Mouse (Mus musculus): Measurements from ENCODE around the gene Prex1.

Prex1 gene

DNA sequence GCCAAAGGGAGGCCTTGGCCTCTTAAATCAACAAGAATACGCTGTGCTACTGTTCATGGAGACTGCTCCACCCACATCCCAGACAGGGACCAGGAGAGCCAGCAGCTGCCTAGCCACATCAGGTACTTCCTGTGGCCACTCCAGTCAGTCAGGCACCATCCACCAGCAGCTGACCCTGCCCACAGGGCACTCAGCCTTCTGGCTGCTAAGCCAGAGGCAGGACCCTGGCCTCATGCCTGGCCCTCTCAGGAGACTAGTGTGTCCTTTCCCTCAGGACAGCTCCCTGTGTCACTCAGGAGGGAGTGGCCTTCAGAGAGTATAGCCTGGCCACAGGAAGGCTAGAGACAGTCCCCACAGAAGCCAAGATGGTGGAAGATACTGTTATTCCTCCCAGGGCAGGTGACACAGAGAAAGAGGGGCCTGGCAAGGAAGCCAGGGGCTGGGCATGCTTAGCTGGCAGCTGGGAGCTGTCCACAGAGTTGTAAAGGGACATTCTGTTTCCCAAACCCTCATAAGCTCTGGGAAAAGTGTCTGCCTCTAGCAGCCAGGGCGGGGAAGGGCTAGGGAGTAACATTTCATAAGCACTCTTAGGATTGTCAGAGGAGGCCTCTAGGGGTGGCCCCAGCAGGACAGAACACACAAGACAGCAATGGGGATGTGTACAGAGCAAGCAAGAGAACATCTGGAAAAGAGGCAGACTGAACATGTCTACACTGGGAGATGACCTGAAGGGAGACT is 98.1 kb downstream of the Prex1 start:
- Histone ChIP-seq H3K36me3 (ENCODE audit: control insufficient read depth, insufficient read depth, low read length, poor library complexity, severe bottlenecking) (no peaks in the 10 kb centered on the region), H3K27me3 (ENCODE audit: control insufficient read depth, insufficient read depth, low read length, poor library complexity, severe bottlenecking) (no peaks in the 10 kb centered on the region)
- DNase-seq (ENCODE audit: low read depth, low spot score) = no peak

DNA sequence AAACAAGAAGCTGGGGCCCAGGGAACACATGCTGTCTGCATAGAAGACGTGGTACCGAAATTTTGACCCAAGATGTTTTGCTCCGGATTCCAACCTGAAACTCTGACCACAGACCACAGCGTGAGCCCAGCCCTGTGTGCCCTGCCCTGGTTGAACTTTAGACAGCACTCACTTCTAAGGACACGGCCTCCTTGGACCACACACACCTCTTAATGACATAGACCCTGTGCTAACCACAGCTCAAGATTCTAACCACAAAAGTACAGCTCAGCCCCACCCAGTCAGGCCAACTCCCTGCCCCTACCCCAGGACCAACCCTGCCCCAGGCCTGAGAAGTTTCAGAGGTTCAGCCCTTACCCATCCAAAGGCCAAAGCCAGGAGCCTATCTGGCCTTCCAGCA is 103.4 kb downstream of the Prex1 start:
- H3K27me3 ChIP-seq (ENCODE audit: control insufficient read depth, insufficient read depth, low read length, poor library complexity, severe bottlenecking) = no peaks in the 10 kb centered on the region
- H3K36me3 ChIP-seq (ENCODE audit: control insufficient read depth, insufficient read depth, low read length, poor library complexity, severe bottlenecking) = no peaks in the 10 kb centered on the region; the same call in 1 of the 2 replicates
- no peak for DNase-seq (ENCODE audit: low read depth, low spot score)

- H3K27me3 ChIP-seq (ENCODE audit: control insufficient read depth, insufficient read depth, low read length, poor library complexity, severe bottlenecking) = no peaks in the 10 kb centered on the region
- no peak for DNase-seq (ENCODE audit: low read depth, low spot score)
- no peaks in the 10 kb centered on the region; the same call in 1 of the 2 replicates for H3K36me3 ChIP-seq (ENCODE audit: control insufficient read depth, insufficient read depth, low read length, poor library complexity, severe bottlenecking)
Observed at GRCm38 (mm10) chr2:166608509-166608908, 105.1 kb downstream of the Prex1 start.

GRCm38 (mm10) chr2:166606481-166607245 is 107.0 kb downstream of the Prex1 start:
- H3K27me3 ChIP-seq (ENCODE audit: control insufficient read depth, insufficient read depth, low read length, poor library complexity, severe bottlenecking) = no peaks in the 10 kb centered on the region
- DNase-seq (ENCODE audit: low read depth, low spot score) = no peak
- H3K36me3 ChIP-seq (ENCODE audit: control insufficient read depth, insufficient read depth, low read length, poor library complexity, severe bottlenecking) = no peaks in the 10 kb centered on the region; the same call in 1 of the 2 replicates

GRCm38 (mm10) chr2:166606053-166606452 is 107.6 kb downstream of the Prex1 start:
- H3K36me3 ChIP-seq (ENCODE audit: control insufficient read depth, insufficient read depth, low read length, poor library complexity, severe bottlenecking) = peaks cover 4% of the 10 kb centered on the region
- DNase-seq (ENCODE audit: low read depth, low spot score) = no peak
- no peaks in the 10 kb centered on the region for H3K27me3 ChIP-seq (ENCODE audit: control insufficient read depth, insufficient read depth, low read length, poor library complexity, severe bottlenecking)

DNA sequence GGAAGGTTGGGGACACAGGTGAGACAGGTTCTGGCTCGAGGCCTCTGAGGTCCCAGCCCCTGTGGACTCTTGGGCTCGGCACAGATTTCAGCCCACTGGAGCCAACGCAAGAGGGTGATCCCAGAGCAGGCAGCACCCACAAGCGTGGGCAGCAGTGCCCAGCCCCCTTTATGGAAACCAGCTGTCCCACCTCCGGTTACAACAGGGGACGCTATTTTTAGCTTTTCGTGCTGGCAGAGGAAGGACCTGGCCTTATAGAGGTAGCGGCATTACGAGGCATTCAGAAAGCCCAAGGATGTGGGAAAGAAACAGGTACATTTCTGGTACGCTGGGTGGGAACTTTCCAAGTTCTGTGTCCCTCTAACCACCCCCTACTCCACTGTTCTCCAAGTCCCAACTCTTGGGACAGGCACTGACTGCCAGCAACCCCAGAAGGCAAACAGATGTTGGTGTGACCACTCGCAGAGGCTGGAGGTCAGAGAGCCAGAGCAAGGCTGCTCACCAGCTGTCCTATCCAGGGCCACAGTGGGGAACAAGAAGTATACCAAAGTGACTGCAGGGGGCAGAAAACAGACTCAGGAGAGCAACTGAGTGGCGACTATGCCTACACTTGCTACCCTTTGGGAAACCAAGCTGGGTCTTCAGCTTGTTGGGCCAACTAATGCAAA is 108.3 kb downstream of the Prex1 start:
- Histone ChIP-seq H3K36me3 (ENCODE audit: control insufficient read depth, insufficient read depth, low read length, poor library complexity, severe bottlenecking) (peaks cover 4% of the 10 kb centered on the region), H3K27me3 (ENCODE audit: control insufficient read depth, insufficient read depth, low read length, poor library complexity, severe bottlenecking) (no peaks in the 10 kb centered on the region)
- peak; percentile 43 for DNase-seq (ENCODE audit: low read depth, low spot score)

DNA sequence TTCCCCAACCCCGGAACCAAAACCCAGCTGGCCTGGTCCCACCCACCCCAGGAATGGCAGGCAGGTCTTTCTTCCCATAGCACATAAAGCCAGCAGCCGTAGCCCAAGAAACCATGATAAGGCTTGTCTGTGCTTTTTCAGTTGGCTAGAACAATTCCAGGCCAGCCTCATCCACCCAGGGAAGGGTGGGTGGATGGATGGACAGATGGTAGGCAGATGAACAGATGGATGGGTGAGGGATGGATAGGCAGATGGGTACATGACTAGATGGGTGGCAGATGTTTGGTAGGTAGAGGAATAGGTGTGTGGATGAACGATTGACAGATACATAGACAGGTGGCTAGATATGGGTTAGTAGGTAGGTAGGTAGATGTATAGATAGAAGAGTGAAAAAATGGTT is 110.7 kb downstream of the Prex1 start:
- DNase-seq (ENCODE audit: low read depth, low spot score) = no peak
- Histone ChIP-seq H3K27me3 (ENCODE audit: control insufficient read depth, insufficient read depth, low read length, poor library complexity, severe bottlenecking) (no peaks in the 10 kb centered on the region), H3K36me3 (ENCODE audit: control insufficient read depth, insufficient read depth, low read length, poor library complexity, severe bottlenecking) (peaks cover 4% of the 10 kb centered on the region)

- DNase-seq (ENCODE audit: low read depth, low spot score) = no peak
- Histone ChIP-seq H3K27me3 (ENCODE audit: control insufficient read depth, insufficient read depth, low read length, poor library complexity, severe bottlenecking) (no peaks in the 10 kb centered on the region), H3K36me3 (ENCODE audit: control insufficient read depth, insufficient read depth, low read length, poor library complexity, severe bottlenecking) (peaks cover 4% of the 10 kb centered on the region)
Observed at GRCm38 (mm10) chr2:166601420-166601819, 112.2 kb downstream of the Prex1 start.

DNA sequence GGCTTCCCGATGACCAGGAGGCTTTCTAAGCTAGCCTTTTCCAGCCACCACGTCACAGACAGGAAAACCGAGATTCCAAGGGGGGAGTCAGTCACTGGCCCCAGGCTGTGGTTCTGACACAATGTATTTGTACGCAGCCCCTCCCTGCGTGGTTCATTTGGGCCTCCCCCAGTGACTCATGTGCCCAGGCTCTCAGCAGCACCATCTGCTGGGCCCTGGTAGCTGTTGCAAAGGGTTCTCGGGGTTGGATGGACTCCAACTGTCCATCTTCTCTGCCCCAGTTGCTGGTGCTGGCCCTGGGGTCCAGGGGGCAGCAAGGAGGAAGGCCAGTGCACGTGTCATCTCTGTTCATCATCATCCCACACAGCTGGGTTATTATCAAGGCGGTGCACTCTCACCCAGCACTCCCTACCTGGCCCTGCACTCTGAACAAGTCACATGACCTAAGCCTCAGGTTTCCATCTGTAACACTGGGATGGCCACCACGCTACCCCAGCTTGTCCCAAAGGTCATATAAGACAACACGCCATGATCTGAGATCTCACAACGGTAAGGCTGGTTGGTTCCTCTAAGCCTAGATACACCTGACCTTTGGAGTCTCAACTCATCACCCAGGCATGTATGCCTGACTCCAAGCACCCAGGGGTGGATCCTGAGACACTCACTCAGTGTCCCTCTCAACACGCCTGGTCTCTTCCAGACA is 115.0 kb downstream of the Prex1 start:
- DNase-seq (ENCODE audit: low read depth, low spot score) = no peak
- H3K36me3 ChIP-seq (ENCODE audit: control insufficient read depth, insufficient read depth, low read length, poor library complexity, severe bottlenecking) = peaks cover 4% of the 10 kb centered on the region
- H3K27me3 ChIP-seq (ENCODE audit: control insufficient read depth, insufficient read depth, low read length, poor library complexity, severe bottlenecking) = no peaks in the 10 kb centered on the region

- H3K36me3 ChIP-seq (ENCODE audit: control insufficient read depth, insufficient read depth, low read length, poor library complexity, severe bottlenecking) = peaks cover 4% of the 10 kb centered on the region
- DNase-seq (ENCODE audit: low read depth, low spot score) = no peak
- H3K27me3 ChIP-seq (ENCODE audit: control insufficient read depth, insufficient read depth, low read length, poor library complexity, severe bottlenecking) = no peaks in the 10 kb centered on the region
Observed at GRCm38 (mm10) chr2:166597763-166598162, 115.9 kb downstream of the Prex1 start.

- Histone ChIP-seq H3K36me3 (ENCODE audit: control insufficient read depth, insufficient read depth, low read length, poor library complexity, severe bottlenecking) (peaks cover 3% of the 10 kb centered on the region; the same call in 1 of the 2 replicates), H3K27me3 (ENCODE audit: control insufficient read depth, insufficient read depth, low read length, poor library complexity, severe bottlenecking) (no peaks in the 10 kb centered on the region)
- peak; percentile 80 for DNase-seq (ENCODE audit: low read depth, low spot score)
Observed at GRCm38 (mm10) chr2:166592034-166592912, 121.4 kb downstream of the Prex1 start.

DNA sequence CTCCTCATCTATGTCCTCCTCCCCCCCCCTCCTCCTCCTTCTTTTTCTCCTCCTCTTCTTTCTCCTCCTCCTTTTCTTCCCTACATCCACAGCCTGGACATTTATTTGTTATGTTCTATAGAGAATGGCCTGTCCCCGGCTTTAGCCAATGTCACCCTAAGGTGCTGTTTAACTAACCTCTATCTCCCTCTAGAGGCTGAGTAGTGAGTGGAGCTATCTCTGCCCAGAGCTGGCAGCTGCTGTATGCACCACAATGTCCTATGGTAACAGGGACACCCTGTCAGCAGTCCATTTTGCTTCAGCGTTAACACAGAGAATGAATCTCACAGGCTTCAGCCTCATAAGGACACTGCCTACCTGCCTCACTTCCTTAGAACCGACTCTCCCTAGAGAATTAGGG is 129.1 kb downstream of the Prex1 start:
- DNase-seq (ENCODE audit: low read depth, low spot score) = peak; percentile 47
- H3K36me3 ChIP-seq (ENCODE audit: control insufficient read depth, insufficient read depth, low read length, poor library complexity, severe bottlenecking) = peaks cover 9% of the 10 kb centered on the region
- H3K27me3 ChIP-seq (ENCODE audit: control insufficient read depth, insufficient read depth, low read length, poor library complexity, severe bottlenecking) = no peaks in the 10 kb centered on the region

GRCm38 (mm10) chr2:166583292-166583691 is 130.3 kb downstream of the Prex1 start:
- Histone ChIP-seq H3K36me3 (ENCODE audit: control insufficient read depth, insufficient read depth, low read length, poor library complexity, severe bottlenecking) (peaks cover 11% of the 10 kb centered on the region), H3K27me3 (ENCODE audit: control insufficient read depth, insufficient read depth, low read length, poor library complexity, severe bottlenecking) (no peaks in the 10 kb centered on the region)
- peak; percentile 26 for DNase-seq (ENCODE audit: low read depth, low spot score)
